Mouse (Mus musculus) midbrain, postnatal 0 days (tissue): ENCODE measurements around the gene Bcas3. TPM values are rescaled to one million over a fixed set of nuclear protein-coding genes. Genes with fewer than 3 reads are reported as not detected.

Source experiments
- ATAC-seq: fragments of 200-750 bp; cut with Nextera tagmentation; 2 replicates; pipeline ENCODE4 v1.8.0; 2017; ENCODE audit warnings: moderate number of reproducible peaks, mild to moderate bottlenecking, moderate TSS enrichment, moderate library complexity; ENCODE audit not compliant: low FRiP score
- DNase-seq: peaks from one replicate; pipeline ENCODE4 v3.0.0-alpha.2; 2015; ENCODE audit warnings: low spot score
- H3K27ac ChIP-seq: fragments of 300-500 bp; sonication (generic); 2 replicates; pipeline ENCODE4 v1.5.1; 2014; ENCODE audit warnings: low read depth, mild to moderate bottlenecking, low read length, mixed read lengths
- H3K27me3 ChIP-seq: fragments of 300-500 bp; sonication (generic); 2 replicates; pipeline ENCODE4 v1.6.1; 2014; ENCODE audit warnings: low read length, control low read depth, mixed read lengths; ENCODE audit not compliant: insufficient read depth
- H3K36me3 ChIP-seq: fragments of 300-500 bp; sonication (generic); 2 replicates; pipeline ENCODE4 v1.6.1; 2014; ENCODE audit warnings: low read length, control low read depth, mixed read lengths; ENCODE audit not compliant: insufficient read depth
- H3K4me1 ChIP-seq: fragments of 300-500 bp; sonication (generic); 2 replicates; pipeline ENCODE4 v1.6.1; 2014; ENCODE audit warnings: mild to moderate bottlenecking, control low read depth, antibody characterized with exemption, low read length, mixed read lengths; ENCODE audit not compliant: insufficient read depth
- H3K4me2 ChIP-seq: fragments of 300-500 bp; sonication (generic); 2 replicates; pipeline ENCODE4 v1.6.1; 2014; ENCODE audit warnings: low read depth, mild to moderate bottlenecking, low read length, mixed read lengths; ENCODE audit not compliant: poor library complexity, severe bottlenecking
- H3K4me3 ChIP-seq: fragments of 300-500 bp; sonication (generic); 2 replicates; pipeline ENCODE4 v1.5.1; 2014; ENCODE audit warnings: low read depth, mild to moderate bottlenecking, low read length, moderate library complexity
- H3K9ac ChIP-seq: fragments of 300-500 bp; sonication (generic); replicated peaks from 2 replicates; pipeline ENCODE4 v1.6.1; 2014; ENCODE audit warnings: mild to moderate bottlenecking, low read length, moderate library complexity, mixed read lengths; ENCODE audit not compliant: poor library complexity, severe bottlenecking
- H3K9me3 ChIP-seq: fragments of 300-500 bp; sonication (generic); 2 replicates; pipeline ENCODE4 v1.6.1; 2016; ENCODE audit warnings: low read length, control low read depth
- CTCF ChIP-seq: IDR thresholded peaks from 2 replicates; pipeline ENCODE4 v1.5.1; 2016; ENCODE audit warnings: antibody characterized with exemption, mild to moderate bottlenecking
- whole genome bisulfite sequencing: fragments of 180-500 bp; shearing (Covaris S2); extraction: QIAGEN DNeasy Blood & Tissue Kit; methylation state at CpG from one replicate; pipeline ENCODE4 v1.1.7; 2014; 5-methylcytosine and 5-hydroxymethylcytosine counted together
- polyA plus RNA-seq: library from polyadenylated mRNA; unstranded; fragments of >200 nt; fragmentation: Nextera tagmentation; extraction: Ambion mirVana; gene quantifications from 2 replicates; pipeline ENCODE4 v1.2.1, GENCODE M21; 2015
- total RNA-seq: library from RNA; depleted of rRNA; stranded (reverse); fragments of >200 nt; gene quantifications from 2 replicates; pipeline ENCODE4 v1.2.3, GENCODE M21; 2014

The Bcas3 gene
- total and polyA plus RNA-seq, 2 experiments from 2014 or later: 28.4 to 34.7 TPM

- no peak for TF ChIP-seq CTCF
- Histone ChIP-seq H3K9me3 (no peaks in the 10 kb centered on the region), H3K27ac (no peak overlapping the region), H3K36me3 (no peaks in the 10 kb centered on the region), H3K27me3 (no peaks in the 10 kb centered on the region), H3K4me2 (no peak overlapping the region), H3K4me3 (no peak overlapping the region), H3K9ac (no peak overlapping the region), H3K4me1 (no peaks in the 10 kb centered on the region)
- DNase-seq: no peak
- no peak for ATAC-seq
- 83% methylated on average over 2 of the region's 2 CpGs for WGBS
Observed at GRCm38 (mm10) chr11:85565068-85565467, 212.1 kb downstream of the Bcas3 start.

GRCm38 (mm10) chr11:85571040-85571439, 218.1 kb downstream of the Bcas3 start:
- H3K36me3 ChIP-seq: no peaks in the 10 kb centered on the region
- no peaks in the 10 kb centered on the region for H3K9me3 ChIP-seq
- no peak for DNase-seq
- WGBS: 67% methylated on average over 3 of the region's 3 CpGs
- no peak overlapping the region for H3K9ac ChIP-seq
- H3K4me2 ChIP-seq: no peak overlapping the region
- no peaks in the 10 kb centered on the region for H3K27me3 ChIP-seq
- H3K27ac ChIP-seq: no peak overlapping the region
- ATAC-seq: no peak
- TF ChIP-seq CTCF: no peak
- no peaks in the 10 kb centered on the region for H3K4me1 ChIP-seq
- no peak overlapping the region for H3K4me3 ChIP-seq

GRCm38 (mm10) chr11:85571936-85572335, 219.0 kb downstream of the Bcas3 start:
- 58% methylated on average over 5 of the region's 5 CpGs for WGBS

GRCm38 (mm10) chr11:85572590-85572989, 219.6 kb downstream of the Bcas3 start:
- H3K27me3 ChIP-seq: no peaks in the 10 kb centered on the region
- no peak for DNase-seq
- no peak overlapping the region for H3K4me3 ChIP-seq
- WGBS: 92% methylated on average over 3 of the region's 3 CpGs
- no peaks in the 10 kb centered on the region for H3K4me1 ChIP-seq
- no peaks in the 10 kb centered on the region for H3K36me3 ChIP-seq
- no peak overlapping the region for H3K27ac ChIP-seq
- H3K9ac ChIP-seq: no peak overlapping the region
- H3K9me3 ChIP-seq: no peaks in the 10 kb centered on the region
- no peak for TF ChIP-seq CTCF
- H3K4me2 ChIP-seq: no peak overlapping the region
- ATAC-seq: no peak

More at GRCm38 (mm10) chr11:85571936-85572335, 219.0 kb downstream of the Bcas3 start:
- TF ChIP-seq CTCF: no peak
- Histone ChIP-seq H3K27ac (no peak overlapping the region), H3K4me3 (no peak overlapping the region), H3K4me1 (no peaks in the 10 kb centered on the region), H3K27me3 (no peaks in the 10 kb centered on the region), H3K36me3 (no peaks in the 10 kb centered on the region), H3K9ac (no peak overlapping the region), H3K9me3 (no peaks in the 10 kb centered on the region), H3K4me2 (no peak overlapping the region)
- ATAC-seq (no peak), DNase-seq (no peak)

GRCm38 (mm10) chr11:85574496-85574895, 221.5 kb downstream of the Bcas3 start:
- no peak for TF ChIP-seq CTCF
- no peaks in the 10 kb centered on the region for H3K9me3 ChIP-seq
- no peaks in the 10 kb centered on the region for H3K4me1 ChIP-seq
- 22% methylated on average over 4 of the region's 4 CpGs for WGBS
- H3K4me3 ChIP-seq: no peak overlapping the region
- H3K27me3 ChIP-seq: no peaks in the 10 kb centered on the region
- H3K9ac ChIP-seq: no peak overlapping the region
- H3K36me3 ChIP-seq: no peaks in the 10 kb centered on the region
- no peak overlapping the region for H3K27ac ChIP-seq
- no peak overlapping the region for H3K4me2 ChIP-seq
- no peak for DNase-seq
- ATAC-seq: no peak

- ATAC-seq (no peak), DNase-seq (peak; percentile 26)
- Histone ChIP-seq H3K36me3 (no peaks in the 10 kb centered on the region), H3K4me1 (no peaks in the 10 kb centered on the region), H3K27ac (0 out of 2 replicates have a peak overlapping the region, but pooled peaks have one; percentile 32), H3K4me2 (no peak overlapping the region), H3K4me3 (no peak overlapping the region), H3K9me3 (no peaks in the 10 kb centered on the region), H3K27me3 (no peaks in the 10 kb centered on the region), H3K9ac (no peak overlapping the region)
- TF ChIP-seq CTCF: no peak
- WGBS: 58% methylated on average over 15 of the region's 15 CpGs
Observed at GRCm38 (mm10) chr11:85577816-85578645, 225.1 kb downstream of the Bcas3 start.
